Mouse (Mus musculus): ENCODE data around the gene Cdk5r2. TPM values are rescaled to one million over a fixed set of nuclear protein-coding genes. Genes with fewer than 3 reads are reported as not detected.
"Not testable (repeated sequence)": the region's sequence is repeated elsewhere in the genome, so short reads cannot be mapped to it uniquely, and the experiment has no call there.

Gene Cdk5r2
- total RNA-seq (2021): not detected

GRCm38 (mm10) chr1:74854306-74855056, at the start of gene Cdk5r2:
Cdk5r2 (plus strand) TSS chr1:74854934.
- peak; percentile 69 to 71 for DNase-seq

GRCm38 (mm10) chr1:74805340-74805835, 49.3 kb upstream of the Cdk5r2 start:
- intact Hi-C loops (cut with DNase I): no loop called here
- no peak for DNase-seq

More at GRCm38 (mm10) chr1:74854306-74855056, at the start of gene Cdk5r2:
- intact Hi-C loops (cut with DNase I): no loop called here

GRCm38 (mm10) chr1:74805843-74806242, 48.9 kb upstream of the Cdk5r2 start:
- intact Hi-C loops (cut with DNase I): no loop called here
- DNase-seq: no peak

- intact Hi-C loops (cut with DNase I): no loop called here
- no peak for DNase-seq
Observed at GRCm38 (mm10) chr1:74806360-74807311, 48.1 kb upstream of the Cdk5r2 start.

- intact Hi-C loops (cut with DNase I): loop anchor here (1.0 kb wide), 1 partner anchor 19 kb away; no protein-coding TSS in a partner anchor
- DNase-seq: peak in 1 of 2 experiments; percentile 7
Observed at GRCm38 (mm10) chr1:74807551-74808071, 47.1 kb upstream of the Cdk5r2 start.

GRCm38 (mm10) chr1:74808078-74808477, 46.7 kb upstream of the Cdk5r2 start:
- intact Hi-C loops (cut with DNase I): loop anchor here (1.0 kb wide), 1 partner anchor 20 kb away; no protein-coding TSS in a partner anchor
- DNase-seq: peak; percentile 92 to 95

GRCm38 (mm10) chr1:74809007-74809406, 45.7 kb upstream of the Cdk5r2 start:
- intact Hi-C loops (cut with DNase I): no loop called here
- DNase-seq: no peak

GRCm38 (mm10) chr1:74814931-74815647, 39.6 kb upstream of the Cdk5r2 start:
- intact Hi-C loops (cut with DNase I): loop anchor here (5.0 kb wide), 1 partner anchor 103 kb away; the partner anchor contains the start of gene Cyp27a1

GRCm38 (mm10) chr1:74815965-74816364, 38.8 kb upstream of the Cdk5r2 start:
- intact Hi-C loops (cut with DNase I): loop anchor here (5.0 kb wide), 1 partner anchor 104 kb away; the partner anchor contains the start of gene Cyp27a1
- DNase-seq: not testable (repeated sequence)

More at GRCm38 (mm10) chr1:74814931-74815647, 39.6 kb upstream of the Cdk5r2 start:
- DNase-seq: no peak

- intact Hi-C loops (cut with DNase I): loop anchor here (5.0 kb wide), 1 partner anchor 104 kb away; the partner anchor contains the start of gene Cyp27a1
- DNase-seq: peak; percentile 88 to 91
Observed at GRCm38 (mm10) chr1:74816612-74817199, 38.0 kb upstream of the Cdk5r2 start.

- intact Hi-C loops (cut with DNase I): loop anchor here (5.0 kb wide), 1 partner anchor 105 kb away; the partner anchor contains the start of gene Cyp27a1
- DNase-seq: no peak
Observed at GRCm38 (mm10) chr1:74817219-74817618, 37.5 kb upstream of the Cdk5r2 start.

GRCm38 (mm10) chr1:74818509-74818908, 36.2 kb upstream of the Cdk5r2 start:
- DNase-seq: no peak
- intact Hi-C loops (cut with DNase I): loop anchor here (5.0 kb wide), 1 partner anchor 106 kb away; the partner anchor contains the start of gene Cyp27a1

GRCm38 (mm10) chr1:74823598-74823997, 31.1 kb upstream of the Cdk5r2 start:
- DNase-seq; intact Hi-C loops (cut with DNase I): not testable (repeated sequence)

- no peak for DNase-seq
- intact Hi-C loops (cut with DNase I): no loop called here
Observed at GRCm38 (mm10) chr1:74824518-74825302, 30.0 kb upstream of the Cdk5r2 start.

- intact Hi-C loops (cut with DNase I): no loop called here
- no peak for DNase-seq
Observed at GRCm38 (mm10) chr1:74830061-74830460, 24.7 kb upstream of the Cdk5r2 start.

GRCm38 (mm10) chr1:74833255-74833654, 21.5 kb upstream of the Cdk5r2 start:
- DNase-seq: no peak
- intact Hi-C loops (cut with DNase I): no loop called here

- intact Hi-C loops (cut with DNase I): no loop called here
- no peak for DNase-seq
Observed at GRCm38 (mm10) chr1:74843090-74843489, 11.6 kb upstream of the Cdk5r2 start.

- intact Hi-C loops (cut with DNase I): no loop called here
- DNase-seq: no peak
Observed at GRCm38 (mm10) chr1:74846341-74846740, 8.4 kb upstream of the Cdk5r2 start.

All from heart, postnatal 36 days (tissue).